Mouse (Mus musculus) kidney, adult 9 months (tissue): ENCODE measurements around the gene Irf2bp2.

Experiments
- DNase-seq: peaks from one replicate; pipeline ENCODE4 v3.0.0; 2022

Irf2bp2 gene

GRCm38 (mm10) chr8:126565954-126566445 is 27.8 kb downstream of the Irf2bp2 start:
- DNase-seq, result no peak

- no peak for DNase-seq
Observed at GRCm38 (mm10) chr8:126565231-126565781, 28.5 kb downstream of the Irf2bp2 start.

GRCm38 (mm10) chr8:126564551-126565154 is 29.1 kb downstream of the Irf2bp2 start:
- DNase-seq, result no peak

GRCm38 (mm10) chr8:126561316-126561841 is 32.4 kb downstream of the Irf2bp2 start:
- DNase-seq, result no peak

GRCm38 (mm10) chr8:126558400-126558953 is 35.3 kb downstream of the Irf2bp2 start:
- DNase-seq, result no peak

GRCm38 (mm10) chr8:126557403-126557802 is 36.4 kb downstream of the Irf2bp2 start:
- DNase-seq, result no peak

GRCm38 (mm10) chr8:126556691-126557090 is 37.1 kb downstream of the Irf2bp2 start:
- DNase-seq, result no peak

GRCm38 (mm10) chr8:126554741-126555140 is 39.0 kb downstream of the Irf2bp2 start:
- no peak for DNase-seq

GRCm38 (mm10) chr8:126551871-126552270 is 41.9 kb downstream of the Irf2bp2 start:
- DNase-seq, result no peak

- DNase-seq, result no peak
Observed at GRCm38 (mm10) chr8:126550944-126551357, 42.8 kb downstream of the Irf2bp2 start.

GRCm38 (mm10) chr8:126547841-126548240 is 45.9 kb downstream of the Irf2bp2 start:
- no peak for DNase-seq

GRCm38 (mm10) chr8:126547361-126547760 is 46.4 kb downstream of the Irf2bp2 start:
- no peak for DNase-seq

- no peak for DNase-seq
Observed at GRCm38 (mm10) chr8:126546480-126546879, 47.3 kb downstream of the Irf2bp2 start.

GRCm38 (mm10) chr8:126543407-126543806 is 50.4 kb downstream of the Irf2bp2 start:
- no peak for DNase-seq

- DNase-seq, result no peak
Observed at GRCm38 (mm10) chr8:126542757-126543156, 51.0 kb downstream of the Irf2bp2 start.

GRCm38 (mm10) chr8:126542090-126542689 is 51.6 kb downstream of the Irf2bp2 start:
- DNase-seq, result no peak

GRCm38 (mm10) chr8:126540298-126540697 is 53.5 kb downstream of the Irf2bp2 start:
- DNase-seq, result no peak

GRCm38 (mm10) chr8:126539355-126540093 is 54.3 kb downstream of the Irf2bp2 start:
- no peak for DNase-seq

GRCm38 (mm10) chr8:126538648-126539354 is 55.0 kb downstream of the Irf2bp2 start:
- no peak for DNase-seq
